Mouse (Mus musculus): ENCODE measurements around the gene Gm42669. TPM values are rescaled to one million over a fixed set of nuclear protein-coding genes. Genes with fewer than 3 reads are reported as not detected.

Gene Gm42669
- polyA plus RNA-seq, 1 experiment from 2014 or later: 0.08 TPM

- ATAC-seq: no peak
- no peaks in the 10 kb centered on the region; the same call in 1 of the 2 replicates for H3K36me3 ChIP-seq (ENCODE audit: control insufficient read depth, insufficient read depth)
- H3K27ac ChIP-seq (ENCODE audit: low read depth, low read length): no peak overlapping the region
- no peaks in the 10 kb centered on the region for H3K9me3 ChIP-seq (ENCODE audit: control insufficient read depth)
- no peak overlapping the region for H3K9ac ChIP-seq (ENCODE audit: low read depth, low read length)
- no peak overlapping the region for H3K4me2 ChIP-seq (replicated peaks; ENCODE audit: low read depth)
- H3K4me3 ChIP-seq (ENCODE audit: low read depth, low read length): no peak overlapping the region
- H3K4me1 ChIP-seq (replicated peaks; ENCODE audit: control insufficient read depth, insufficient read depth, low read length): no peaks in the 10 kb centered on the region
- no peaks in the 10 kb centered on the region for H3K27me3 ChIP-seq (replicated peaks; ENCODE audit: control insufficient read depth, insufficient read depth, low read length)
- WGBS: 72% methylated on average over 5 of the region's 5 CpGs
- no peak for TF ChIP-seq CTCF (IDR thresholded peaks at IDR 0.05; ENCODE audit: low read depth)
Observed at GRCm38 (mm10) chr5:107498806-107499310, 8.6 kb upstream of the Gm42669 start.

- WGBS: 87% methylated on average over 5 of the region's 5 CpGs
- H3K4me3 ChIP-seq (ENCODE audit: low read depth, low read length): no peak overlapping the region
Observed at GRCm38 (mm10) chr5:107499891-107500535, 7.4 kb upstream of the Gm42669 start.

GRCm38 (mm10) chr5:107500741-107501140, 6.7 kb upstream of the Gm42669 start:
- Histone ChIP-seq H3K27me3 (replicated peaks; ENCODE audit: control insufficient read depth, insufficient read depth, low read length) (no peaks in the 10 kb centered on the region), H3K9ac (ENCODE audit: low read depth, low read length) (no peak overlapping the region), H3K4me3 (ENCODE audit: low read depth, low read length) (no peak overlapping the region), H3K4me1 (replicated peaks; ENCODE audit: control insufficient read depth, insufficient read depth, low read length) (no peaks in the 10 kb centered on the region), H3K36me3 (ENCODE audit: control insufficient read depth, insufficient read depth) (no peaks in the 10 kb centered on the region), H3K27ac (ENCODE audit: low read depth, low read length) (no peak overlapping the region), H3K9me3 (ENCODE audit: control insufficient read depth) (no peaks in the 10 kb centered on the region), H3K4me2 (replicated peaks; ENCODE audit: low read depth) (no peak overlapping the region)
- TF ChIP-seq CTCF (IDR thresholded peaks at IDR 0.05; ENCODE audit: low read depth): no peak
- 88% methylated on average over 1 of the region's 1 CpGs for WGBS
- no peak for ATAC-seq

More at GRCm38 (mm10) chr5:107499891-107500535, 7.4 kb upstream of the Gm42669 start:
- Histone ChIP-seq H3K27ac (ENCODE audit: low read depth, low read length) (no peak overlapping the region), H3K4me1 (replicated peaks; ENCODE audit: control insufficient read depth, insufficient read depth, low read length) (no peaks in the 10 kb centered on the region), H3K9me3 (ENCODE audit: control insufficient read depth) (no peaks in the 10 kb centered on the region), H3K4me2 (replicated peaks; ENCODE audit: low read depth) (no peak overlapping the region), H3K36me3 (ENCODE audit: control insufficient read depth, insufficient read depth) (no peaks in the 10 kb centered on the region), H3K9ac (ENCODE audit: low read depth, low read length) (no peak overlapping the region), H3K27me3 (replicated peaks; ENCODE audit: control insufficient read depth, insufficient read depth, low read length) (no peaks in the 10 kb centered on the region)
- ATAC-seq: no peak
- no peak for TF ChIP-seq CTCF (IDR thresholded peaks at IDR 0.05; ENCODE audit: low read depth)

GRCm38 (mm10) chr5:107510503-107510902, 3.1 kb downstream of the Gm42669 start:
- Histone ChIP-seq H3K4me3 (ENCODE audit: low read depth, low read length) (no peak overlapping the region), H3K4me1 (replicated peaks; ENCODE audit: control insufficient read depth, insufficient read depth, low read length) (no peaks in the 10 kb centered on the region), H3K9me3 (ENCODE audit: control insufficient read depth) (no peaks in the 10 kb centered on the region), H3K36me3 (ENCODE audit: control insufficient read depth, insufficient read depth) (no peaks in the 10 kb centered on the region; the same call in 1 of the 2 replicates), H3K27me3 (replicated peaks; ENCODE audit: control insufficient read depth, insufficient read depth, low read length) (no peaks in the 10 kb centered on the region), H3K9ac (ENCODE audit: low read depth, low read length) (no peak overlapping the region), H3K4me2 (replicated peaks; ENCODE audit: low read depth) (no peak overlapping the region), H3K27ac (ENCODE audit: low read depth, low read length) (no peak overlapping the region)
- 91% methylated on average over 10 of the region's 10 CpGs for WGBS
- no peak for TF ChIP-seq CTCF (IDR thresholded peaks at IDR 0.05; ENCODE audit: low read depth)
- no peak for ATAC-seq

- H3K4me1 ChIP-seq (replicated peaks; ENCODE audit: control insufficient read depth, insufficient read depth, low read length): no peaks in the 10 kb centered on the region
- 50% methylated on average over 2 of the region's 2 CpGs for WGBS
- H3K27ac ChIP-seq (ENCODE audit: low read depth, low read length): no peak overlapping the region
- no peaks in the 10 kb centered on the region for H3K9me3 ChIP-seq (ENCODE audit: control insufficient read depth)
- TF ChIP-seq CTCF (IDR thresholded peaks at IDR 0.05; ENCODE audit: low read depth): no peak
- H3K4me3 ChIP-seq (ENCODE audit: low read depth, low read length): no peak overlapping the region
- no peaks in the 10 kb centered on the region for H3K27me3 ChIP-seq (replicated peaks; ENCODE audit: control insufficient read depth, insufficient read depth, low read length)
- ATAC-seq: no peak
- no peak overlapping the region for H3K4me2 ChIP-seq (replicated peaks; ENCODE audit: low read depth)
- no peak overlapping the region for H3K9ac ChIP-seq (ENCODE audit: low read depth, low read length)
- no peaks in the 10 kb centered on the region; the same call in 1 of the 2 replicates for H3K36me3 ChIP-seq (ENCODE audit: control insufficient read depth, insufficient read depth)
Observed at GRCm38 (mm10) chr5:107511326-107511725, 3.9 kb downstream of the Gm42669 start.

- Histone ChIP-seq H3K4me2 (replicated peaks; ENCODE audit: low read depth) (no peak overlapping the region), H3K36me3 (ENCODE audit: control insufficient read depth, insufficient read depth) (no peaks in the 10 kb centered on the region), H3K27me3 (replicated peaks; ENCODE audit: control insufficient read depth, insufficient read depth, low read length) (no peaks in the 10 kb centered on the region), H3K27ac (ENCODE audit: low read depth, low read length) (no peak overlapping the region), H3K9me3 (ENCODE audit: control insufficient read depth) (no peaks in the 10 kb centered on the region), H3K4me1 (replicated peaks; ENCODE audit: control insufficient read depth, insufficient read depth, low read length) (no peaks in the 10 kb centered on the region), H3K4me3 (ENCODE audit: low read depth, low read length) (no peak overlapping the region), H3K9ac (ENCODE audit: low read depth, low read length) (no peak overlapping the region)
- peak; percentile 82 for TF ChIP-seq CTCF (IDR thresholded peaks at IDR 0.05; ENCODE audit: low read depth)
- ATAC-seq: peak; percentile 60
- 37% methylated on average over 7 of the region's 7 CpGs for WGBS
Observed at GRCm38 (mm10) chr5:107513583-107513982, 6.2 kb downstream of the Gm42669 start.
